Mouse (Mus musculus): ENCODE measurements around the gene Mad2l2.

Gene Mad2l2

DNA sequence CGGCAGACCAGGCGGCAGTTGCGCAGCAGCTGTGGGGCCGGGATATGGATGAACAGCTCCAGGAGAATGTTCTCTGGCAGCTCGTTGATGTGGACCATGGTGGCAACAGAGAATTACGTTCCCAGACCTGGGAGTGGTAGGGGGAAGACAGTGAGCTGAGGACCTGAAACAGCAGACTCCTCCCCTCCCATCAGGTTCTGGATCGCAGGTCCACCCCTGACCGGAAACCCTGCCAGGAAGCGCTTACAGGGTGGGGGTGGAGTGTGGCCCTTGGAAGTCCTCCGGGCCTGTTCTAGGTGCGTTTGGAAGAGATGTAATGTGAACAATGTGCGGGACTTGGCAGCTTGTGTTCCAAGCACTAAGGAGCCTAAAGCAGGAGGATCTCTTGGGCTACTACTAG lies 19.4 kb downstream of the Mad2l2 start:
- DNase-seq, result peak; percentile 30

DNA sequence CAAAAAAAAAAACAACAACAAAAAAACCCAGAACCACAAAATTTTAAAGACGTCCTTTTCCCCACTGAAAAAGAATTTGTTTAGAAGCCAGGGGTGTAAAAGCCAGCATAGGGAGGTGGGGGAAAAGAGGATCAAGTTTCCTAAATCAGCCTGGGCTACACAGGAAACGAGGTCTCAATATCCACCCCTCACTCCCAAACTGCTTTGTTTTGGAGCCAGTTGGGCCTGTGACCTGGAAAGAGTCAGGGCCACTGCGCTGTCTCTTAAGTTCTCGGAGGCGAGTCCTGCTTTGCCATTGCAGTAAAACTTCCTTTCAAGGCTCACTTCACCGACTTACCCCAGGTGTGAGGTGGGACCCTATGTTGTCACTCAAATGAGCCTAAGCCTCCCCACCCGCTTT lies 20.1 kb downstream of the Mad2l2 start:
- no peak for DNase-seq

DNA sequence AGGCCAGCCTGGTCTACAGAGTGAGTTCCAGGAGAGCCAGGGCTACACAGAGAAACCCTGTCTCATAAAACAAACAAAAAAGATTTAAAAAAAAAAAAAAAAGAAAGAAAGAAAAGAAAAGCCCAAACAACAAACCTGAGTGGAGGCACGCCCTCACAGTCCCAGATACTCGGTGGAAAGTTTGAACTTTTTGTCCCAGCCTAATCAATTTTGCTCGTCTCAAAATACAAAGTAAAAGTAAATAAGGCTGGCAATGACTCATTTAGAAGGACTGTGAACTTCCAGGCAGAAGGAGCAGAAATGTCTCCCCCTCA lies 20.7 kb downstream of the Mad2l2 start:
- no peak for DNase-seq

DNA sequence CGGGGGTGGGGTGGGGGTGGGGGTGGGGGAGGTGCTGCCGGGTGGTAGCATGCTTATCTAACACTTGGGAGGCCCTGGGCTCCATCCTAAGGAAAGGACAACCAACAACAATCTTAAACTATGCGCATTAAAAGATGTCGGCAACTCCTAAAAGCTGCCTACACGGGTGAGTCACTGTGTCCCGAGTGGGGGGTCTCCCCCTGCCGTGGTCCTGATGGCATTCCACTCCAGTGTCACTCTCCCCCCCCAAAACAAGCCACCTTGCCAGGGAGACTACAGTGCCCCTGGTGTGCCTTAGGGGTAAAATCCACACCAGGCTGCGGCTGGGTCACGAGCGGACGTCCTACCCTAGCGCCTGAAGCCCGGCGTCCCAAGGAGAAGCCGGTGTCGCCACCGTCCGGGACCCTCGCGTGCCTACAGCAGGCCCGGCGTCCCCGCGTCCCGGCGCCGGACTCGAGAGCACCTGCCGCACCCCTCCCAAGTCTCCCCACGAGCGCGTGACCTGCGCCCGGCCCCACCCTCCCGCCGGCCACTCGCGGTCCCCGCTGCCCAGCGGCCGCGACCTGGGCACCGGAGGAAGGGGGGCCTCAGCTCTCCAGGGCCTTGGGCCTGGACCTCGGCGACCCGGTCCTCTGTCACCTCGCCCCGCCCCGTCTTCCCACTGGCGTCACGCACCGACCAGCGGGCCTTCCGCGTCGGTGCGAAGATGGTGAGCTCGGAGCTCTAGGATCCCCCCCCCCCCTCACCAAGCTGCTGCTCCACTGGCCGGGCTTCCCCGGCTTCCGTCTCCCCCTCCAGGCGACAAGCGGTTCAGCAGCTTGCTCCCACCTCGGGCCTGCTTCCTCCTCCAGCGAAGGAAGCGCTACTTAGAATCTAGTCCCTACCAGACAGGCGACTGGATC lies 21.3 kb downstream of the Mad2l2 start, which contains the start of gene Fbxo6:
Gene Fbxo6 (minus strand): TSS at position 874 of the 902 bp plus-strand sequence.
- peak; percentile 87 for DNase-seq

DNA sequence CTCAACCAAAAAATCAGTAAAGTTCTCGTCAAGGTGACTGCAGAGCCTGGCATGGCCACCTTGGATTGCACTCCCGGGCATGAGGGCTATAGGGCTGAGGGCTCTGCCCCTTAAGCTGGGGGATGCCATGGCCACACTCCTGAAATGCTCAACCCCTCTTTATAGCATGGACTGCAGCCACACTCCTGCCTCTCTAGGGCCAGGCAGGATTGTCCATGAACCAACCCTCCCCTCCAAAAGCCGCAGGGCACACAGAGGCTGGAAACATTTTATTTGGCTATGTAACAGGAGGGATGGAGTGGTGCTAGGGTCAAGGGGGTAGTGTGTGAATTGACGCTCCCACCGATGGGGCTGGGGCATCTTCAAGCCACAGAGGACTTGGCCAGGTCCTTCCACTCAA lies 22.4 kb downstream of the Mad2l2 start:
- DNase-seq, result no peak

DNA sequence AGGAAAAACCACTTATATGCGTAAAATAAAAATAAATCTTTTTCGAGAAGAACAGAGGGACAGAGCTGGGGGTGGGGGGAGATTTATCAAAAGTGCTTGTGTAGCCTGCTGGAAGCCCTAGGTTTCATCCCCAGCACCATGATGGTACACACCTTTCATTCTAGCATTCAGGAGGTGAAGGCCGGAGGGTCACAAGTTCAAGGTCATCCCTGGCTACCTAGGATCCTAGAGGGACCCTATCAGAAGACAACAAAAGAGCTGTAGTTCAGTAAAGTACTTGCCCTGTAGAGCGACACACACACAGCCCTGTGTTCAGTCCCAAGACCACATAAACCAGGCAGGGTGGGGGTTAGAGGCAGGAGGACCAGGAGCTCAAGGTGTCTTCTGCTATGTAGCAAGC lies 23.8 kb downstream of the Mad2l2 start:
- no peak for DNase-seq

DNA sequence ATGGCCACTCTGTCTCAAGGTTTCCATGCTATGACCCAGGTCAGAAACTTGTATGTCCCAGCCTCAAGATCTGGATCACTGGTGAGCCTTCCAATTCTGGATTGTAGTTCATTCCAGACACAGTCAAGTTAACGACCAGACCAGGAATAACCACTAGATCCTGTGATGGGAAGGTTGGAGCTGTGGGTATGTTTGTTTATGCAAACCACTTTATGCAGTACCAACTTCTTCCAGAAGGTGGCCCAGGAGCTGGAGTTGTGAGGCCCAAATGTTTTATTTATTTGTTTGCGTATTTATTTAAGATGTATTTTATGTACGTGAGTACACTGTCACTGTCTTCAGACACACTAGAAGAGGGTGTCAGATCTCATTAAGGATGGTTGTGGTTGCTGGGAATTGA lies 24.8 kb downstream of the Mad2l2 start:
- peak; percentile 57 for DNase-seq

DNA sequence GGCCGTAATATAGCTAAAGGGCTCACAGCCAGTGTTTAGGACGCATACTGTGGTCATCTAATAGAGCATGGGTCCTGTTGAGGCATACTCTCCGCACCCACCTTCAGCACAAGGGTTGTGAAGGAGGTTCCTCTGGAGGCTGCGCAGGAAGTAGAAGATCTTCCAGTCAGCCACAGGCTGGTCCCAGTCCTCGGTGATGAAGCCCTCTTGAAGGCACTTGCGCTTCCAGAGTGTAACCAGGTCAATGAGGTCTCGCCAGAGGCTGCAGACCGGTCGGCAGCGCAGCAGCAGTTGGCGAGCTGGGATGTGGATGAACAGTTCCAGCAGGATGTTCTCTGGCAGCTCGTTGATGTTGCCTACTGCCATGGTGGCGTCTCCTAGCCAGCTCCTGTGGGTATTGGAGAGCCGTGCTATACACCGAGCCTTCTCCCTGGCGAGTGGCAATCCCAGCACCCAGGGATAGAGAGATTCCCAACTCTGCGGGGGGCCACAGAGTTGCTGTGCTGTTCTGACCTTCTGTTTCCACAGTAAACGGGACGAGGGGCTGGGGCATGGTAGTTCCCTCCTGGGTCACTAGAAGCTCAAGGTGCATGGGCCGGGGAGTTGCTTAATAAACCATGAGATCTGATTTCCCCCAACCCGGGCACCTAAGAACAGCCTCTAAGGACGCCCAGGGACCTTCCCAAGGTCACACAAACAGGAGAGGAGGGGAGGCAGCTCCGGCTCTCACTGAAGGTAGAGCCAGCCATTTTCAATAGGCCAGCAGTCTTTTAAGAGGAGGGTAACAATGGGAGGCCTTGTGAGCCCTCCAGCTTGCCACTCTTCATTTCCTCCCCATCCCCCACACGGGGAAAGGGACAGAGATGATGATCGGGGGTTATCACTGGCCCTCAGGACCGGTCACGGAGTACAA lies 28.5 kb downstream of the Mad2l2 start:
- DNase-seq, result no peak

DNA sequence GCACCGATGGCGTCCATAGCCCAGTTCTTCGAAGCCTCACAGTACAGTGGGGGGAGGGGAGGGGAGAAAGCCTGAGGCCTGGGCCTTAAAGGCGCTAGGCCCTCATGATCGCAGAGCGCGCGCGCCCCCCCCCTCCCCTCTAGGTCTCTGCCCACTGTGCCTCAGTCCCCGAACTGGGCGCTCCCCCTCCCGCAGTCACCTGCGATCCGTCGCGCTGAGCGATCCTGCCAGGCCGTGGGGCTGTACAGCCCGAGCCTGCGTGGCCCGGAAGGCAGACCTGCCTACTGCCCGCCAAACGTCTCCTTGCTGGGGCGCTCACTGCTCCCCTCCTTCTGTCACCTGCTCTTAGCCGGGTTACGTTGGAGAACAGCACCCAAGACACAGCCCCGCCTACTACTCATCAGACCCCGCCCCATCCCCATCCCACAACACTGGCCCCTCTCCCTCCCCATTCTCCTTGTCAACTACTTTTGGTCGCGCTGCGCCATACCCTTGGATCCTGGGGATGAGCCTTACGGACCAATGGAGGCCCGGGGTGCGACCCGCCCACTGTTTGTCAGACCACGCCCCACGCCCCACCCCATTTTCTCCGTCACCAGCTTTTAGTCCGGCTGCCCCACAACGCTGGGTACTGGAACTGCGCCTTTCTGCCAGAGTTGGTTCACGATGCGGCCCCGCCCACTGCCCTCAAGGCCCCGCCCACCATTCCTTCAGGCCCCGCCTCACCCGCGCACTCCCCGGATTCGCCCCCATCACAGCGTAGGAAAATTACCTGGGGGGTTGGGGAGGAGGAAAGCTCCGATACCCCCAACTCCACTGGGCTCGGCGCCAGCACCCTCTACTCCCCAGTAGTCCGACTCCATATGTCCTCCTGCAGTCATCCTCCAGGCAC lies 29.6 kb downstream of the Mad2l2 start:
- peak; percentile 91 for DNase-seq

DNA sequence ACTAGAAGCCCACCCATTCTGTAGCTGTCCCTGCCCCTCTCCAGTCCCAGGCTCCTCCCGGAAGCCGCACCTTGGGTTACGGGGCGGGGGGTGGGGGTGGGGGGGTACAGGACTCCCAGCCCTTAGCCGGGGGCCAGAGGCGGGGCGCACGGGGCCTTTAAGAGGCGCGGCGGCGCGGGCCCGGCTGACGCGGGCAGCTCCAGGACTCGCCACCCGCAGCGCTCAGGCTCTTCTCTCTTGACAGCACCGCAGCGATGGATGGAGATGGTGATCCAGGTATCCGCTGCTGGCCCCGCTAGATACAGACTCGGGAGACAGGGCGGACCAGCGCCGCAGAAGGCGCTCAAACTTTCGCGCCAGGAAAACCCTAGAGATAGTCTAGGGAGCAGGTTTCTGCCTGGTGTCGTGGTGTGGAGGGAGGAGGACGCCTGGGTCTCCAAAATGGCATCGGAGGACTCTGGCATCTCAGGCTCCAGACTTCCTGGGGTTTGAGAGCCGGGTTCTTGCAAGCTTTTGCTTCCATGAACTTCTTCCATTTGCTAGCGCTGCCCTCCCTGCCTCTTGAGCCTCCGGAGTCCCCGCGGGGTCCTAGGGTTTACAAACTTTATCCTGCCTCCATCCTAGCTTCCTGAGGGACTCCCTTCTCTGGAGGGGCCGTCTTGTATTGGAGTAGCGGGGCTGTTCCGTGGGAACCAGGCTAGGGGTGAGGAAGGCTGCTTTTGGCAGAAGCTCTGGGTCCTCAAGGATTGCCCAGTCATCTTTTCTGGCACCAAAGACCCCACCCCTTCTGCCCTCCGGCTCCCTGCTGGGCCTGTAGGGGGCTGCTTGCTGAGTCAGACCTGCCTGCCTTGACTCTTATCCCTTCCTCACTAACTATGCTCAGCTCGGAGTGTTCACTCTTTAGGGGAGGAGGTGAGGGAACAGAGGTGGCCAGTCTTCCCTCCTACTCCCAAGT lies 30.5 kb downstream of the Mad2l2 start, which contains the start of the genes Fbxo44 and Fbxo2:
Gene Fbxo44 (minus strand): TSS at position 47 of the 955 bp plus-strand sequence.
Gene Fbxo2 (plus strand): TSS at position 186 of the 955 bp plus-strand sequence.
- DNase-seq, result no peak

DNA sequence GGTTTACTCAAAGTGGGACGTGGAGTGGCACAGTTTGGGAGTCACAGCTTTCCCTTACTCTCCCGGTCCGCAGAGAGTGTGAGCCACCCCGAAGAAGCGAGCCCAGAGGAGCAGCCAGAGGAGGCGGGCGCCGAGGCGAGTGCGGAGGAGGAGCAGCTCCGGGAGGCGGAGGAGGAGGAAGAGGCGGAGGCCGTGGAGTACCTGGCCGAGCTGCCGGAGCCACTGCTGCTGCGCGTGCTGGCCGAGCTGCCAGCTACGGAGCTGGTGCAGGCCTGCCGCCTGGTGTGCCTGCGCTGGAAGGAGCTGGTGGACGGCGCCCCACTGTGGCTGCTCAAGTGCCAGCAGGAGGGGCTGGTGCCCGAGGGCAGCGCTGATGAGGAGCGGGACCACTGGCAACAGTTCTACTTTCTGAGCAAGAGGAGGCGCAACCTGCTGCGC lies 33.8 kb downstream of the Mad2l2 start:
- DNase-seq, result peak; percentile 76

DNA sequence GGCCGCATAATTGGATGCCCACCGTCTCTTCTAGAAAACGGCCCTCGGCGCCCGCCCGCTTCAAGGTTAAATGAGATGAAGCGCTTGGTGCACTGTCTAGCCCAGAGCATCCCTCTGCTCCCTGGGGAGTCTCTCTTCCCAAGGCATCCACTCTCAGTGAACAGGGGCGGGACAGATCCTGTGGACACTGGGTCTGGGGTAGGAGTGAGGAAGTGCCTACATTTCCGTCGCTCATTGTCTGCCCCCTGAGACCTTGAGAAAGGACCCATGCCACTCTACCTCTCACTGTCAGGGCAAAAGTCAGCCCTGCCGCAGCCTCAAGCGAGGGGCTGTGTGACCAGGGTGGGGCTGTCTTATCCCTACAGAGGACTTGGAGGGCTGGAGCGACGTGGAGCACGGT lies 34.3 kb downstream of the Mad2l2 start:
- DNase-seq, result no peak

DNA sequence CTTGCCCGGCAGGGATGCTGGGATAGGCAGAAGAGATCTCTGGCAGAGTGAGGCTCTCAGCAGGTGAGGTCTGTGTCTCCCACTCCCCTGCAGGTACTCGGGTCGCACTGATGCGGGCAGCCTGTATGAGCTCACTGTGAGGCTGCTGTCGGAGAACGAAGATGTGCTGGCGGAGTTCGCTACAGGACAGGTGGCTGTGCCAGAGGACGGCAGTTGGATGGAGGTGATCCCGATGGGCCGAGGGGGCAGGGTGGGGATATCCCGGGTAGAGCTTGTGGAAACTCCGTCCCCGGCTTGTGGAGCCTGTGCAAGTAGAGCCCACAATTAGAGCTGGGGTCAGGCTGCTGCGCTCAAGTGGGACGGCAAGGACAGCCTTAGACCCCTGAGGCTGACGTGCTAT lies 35.4 kb downstream of the Mad2l2 start:
- DNase-seq, result no peak

DNA sequence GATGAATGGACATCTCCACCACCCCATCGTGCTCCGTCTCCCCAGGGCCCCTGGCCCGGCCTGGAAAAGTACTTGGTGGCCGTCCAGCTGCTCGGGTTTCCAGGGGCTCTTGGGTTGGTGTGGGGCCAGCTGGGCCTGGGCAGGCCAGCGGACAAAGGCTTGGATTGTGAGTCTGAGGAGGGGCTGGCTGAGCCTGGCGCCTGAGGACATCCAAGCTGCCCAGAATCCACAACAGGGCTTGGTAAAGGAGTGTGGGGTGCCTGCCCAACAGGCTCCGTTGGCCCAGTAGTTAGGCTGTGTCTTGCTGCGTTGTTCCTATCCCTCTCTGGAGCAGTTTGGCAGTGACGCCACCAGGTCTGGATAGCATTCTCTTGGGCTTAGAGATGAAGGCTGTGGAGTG lies 36.2 kb downstream of the Mad2l2 start:
- no peak for DNase-seq

DNA sequence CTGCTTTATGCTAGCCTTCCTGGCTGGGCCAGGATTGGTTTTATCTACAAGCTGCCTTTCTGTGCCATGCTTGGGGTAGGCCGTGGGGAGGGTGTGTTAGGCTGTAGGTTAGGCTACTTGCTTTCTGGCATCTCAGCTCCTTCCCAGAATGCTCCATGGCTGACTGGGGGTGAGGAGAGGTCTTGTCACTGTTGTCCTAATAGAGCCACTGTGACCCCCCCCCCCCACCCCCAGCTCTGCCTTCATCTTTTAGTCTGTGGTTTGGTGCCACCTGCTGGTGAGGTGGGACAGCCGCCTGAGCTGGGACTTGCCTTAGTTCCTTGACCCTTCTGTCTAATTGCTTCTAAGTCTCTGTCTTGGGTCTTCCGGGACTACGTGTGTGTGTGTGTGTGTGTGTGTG lies 36.8 kb downstream of the Mad2l2 start:
- DNase-seq, result peak; percentile 86

DNA sequence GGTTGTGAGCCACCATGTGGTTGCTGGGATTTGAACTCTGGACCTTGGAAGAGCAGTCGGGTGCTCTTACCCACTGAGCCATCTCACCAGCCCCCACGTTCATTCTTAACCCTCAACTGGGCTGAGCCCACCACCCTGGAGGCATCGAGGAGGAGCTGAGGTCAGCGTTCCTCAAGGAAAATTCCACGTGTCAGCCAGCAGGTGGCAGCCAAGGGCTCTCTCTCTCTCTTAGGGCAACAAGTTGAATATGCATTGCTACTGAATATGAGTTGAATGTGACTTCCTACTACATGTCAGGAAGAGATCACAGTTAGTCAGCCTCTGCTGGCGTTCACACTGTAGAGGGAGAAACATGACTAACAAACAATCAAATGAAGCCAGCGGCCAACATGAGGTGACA lies 38.1 kb downstream of the Mad2l2 start:
- peak; percentile 74 for DNase-seq

DNA sequence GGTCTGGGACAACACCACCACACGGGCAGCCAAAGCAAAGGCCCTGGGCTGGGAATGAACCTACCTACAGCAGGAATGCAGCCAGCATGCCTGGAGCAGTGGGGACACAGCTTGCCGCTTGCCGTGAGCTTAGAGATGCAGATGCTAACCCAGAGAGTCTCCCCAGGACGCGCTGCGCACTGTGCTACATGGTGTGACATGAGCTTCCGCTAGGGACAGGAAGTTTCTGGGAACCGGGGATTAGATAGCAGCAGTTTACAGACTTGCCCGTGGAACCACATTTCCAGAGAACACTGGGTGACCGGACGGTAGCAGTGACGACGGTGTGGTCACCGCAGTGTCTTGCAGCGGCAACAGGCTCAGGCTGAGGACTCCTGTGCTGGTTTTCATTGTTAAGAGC lies 39.4 kb downstream of the Mad2l2 start:
- DNase-seq, result no peak

DNA sequence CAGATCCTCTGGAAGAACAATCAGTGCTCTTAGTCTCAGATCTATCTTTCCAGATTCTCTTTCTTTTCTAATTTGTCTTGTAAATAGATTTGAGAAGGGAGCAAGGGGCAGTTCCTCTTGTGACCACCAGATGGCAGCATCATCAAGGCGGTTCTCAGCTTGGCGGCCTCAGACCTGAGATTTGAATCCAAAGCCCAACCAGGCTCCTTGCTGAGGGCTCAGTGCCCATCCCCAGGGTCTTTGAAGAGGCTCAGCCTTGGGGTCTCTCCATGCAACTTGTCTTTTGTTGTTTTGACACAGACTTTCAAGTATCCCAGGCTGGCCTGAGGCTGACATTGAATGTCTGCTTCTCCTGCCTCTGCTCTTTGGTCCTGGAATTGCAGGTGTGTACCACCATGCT lies 40.7 kb downstream of the Mad2l2 start:
- DNase-seq, result peak; percentile 59

DNA sequence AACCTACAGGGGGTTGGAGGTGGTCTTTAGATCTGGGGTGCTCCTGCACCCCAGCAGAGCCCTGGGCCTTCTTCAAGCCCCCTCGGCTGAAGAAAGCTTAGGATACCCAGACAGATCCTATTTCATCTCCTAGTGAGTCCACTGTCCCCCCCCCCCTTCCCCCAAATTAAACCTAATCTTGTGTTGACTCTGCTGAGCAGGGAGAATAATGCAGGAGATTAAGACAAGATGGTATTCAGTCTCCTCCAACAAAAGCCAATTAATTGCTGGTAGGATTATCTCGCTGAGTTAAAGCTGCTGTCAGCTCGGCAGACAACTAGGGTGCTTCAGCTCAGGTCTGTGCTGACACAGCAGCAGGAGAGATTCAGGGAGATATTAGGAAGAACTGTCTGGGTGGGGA lies 41.1 kb downstream of the Mad2l2 start:
- no peak for DNase-seq

DNA sequence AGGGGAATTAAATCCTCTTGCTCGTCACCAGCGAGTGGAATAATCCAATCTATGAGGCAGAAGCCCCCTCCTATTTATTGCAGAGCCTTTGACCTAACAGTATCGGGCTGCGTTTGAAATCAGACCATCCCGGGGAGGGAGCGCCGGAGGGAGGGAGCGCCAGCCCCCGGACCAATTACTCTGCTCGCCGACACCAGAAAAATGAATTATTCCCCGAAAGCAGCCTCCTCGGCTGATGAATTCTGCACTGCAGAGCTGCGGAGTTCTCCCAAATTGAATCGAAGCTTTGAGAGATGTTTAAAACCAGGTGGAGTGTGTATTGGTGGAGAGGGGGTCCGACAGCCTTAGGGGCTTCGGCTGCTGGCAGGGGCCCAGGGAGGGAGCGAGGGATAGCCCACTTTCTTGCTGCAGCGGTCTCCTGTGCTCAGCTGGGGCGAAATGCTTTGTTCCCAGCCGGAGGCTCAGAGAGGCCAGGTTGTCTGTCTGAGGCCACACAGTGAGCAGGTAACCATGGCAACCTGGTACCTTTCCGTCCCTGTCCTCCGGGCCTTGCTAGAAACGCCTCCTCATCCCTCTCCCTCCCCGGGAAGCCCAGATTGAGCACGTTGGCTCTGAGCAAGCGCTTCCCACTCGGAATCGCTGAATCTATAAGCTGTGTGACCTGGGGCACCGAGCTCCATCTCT lies 43.8 kb downstream of the Mad2l2 start:
- DNase-seq, result no peak

DNA sequence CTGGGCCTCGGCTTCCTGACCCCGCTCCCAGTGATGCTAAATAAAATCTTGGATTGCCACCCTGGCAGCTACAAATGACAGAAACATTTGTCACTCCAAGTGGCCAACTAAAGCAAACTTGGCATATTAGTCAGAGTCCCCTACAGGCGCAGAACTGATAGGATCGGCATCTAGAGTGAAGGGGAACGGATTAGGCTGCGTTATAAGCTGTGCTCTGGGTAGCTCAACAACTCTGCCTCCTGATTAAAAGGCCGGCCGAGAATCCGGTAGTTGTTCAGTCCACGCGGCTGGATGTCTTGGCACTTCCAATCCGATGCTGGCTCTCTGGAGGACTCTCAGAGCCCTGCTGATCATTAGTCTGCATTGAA lies 44.3 kb downstream of the Mad2l2 start:
- DNase-seq, result no peak

Data from lung, postnatal 14 days (tissue).